Mouse (Mus musculus): Measurements from ENCODE around the gene Olfr1023.

Olfr1023 gene

DNA sequence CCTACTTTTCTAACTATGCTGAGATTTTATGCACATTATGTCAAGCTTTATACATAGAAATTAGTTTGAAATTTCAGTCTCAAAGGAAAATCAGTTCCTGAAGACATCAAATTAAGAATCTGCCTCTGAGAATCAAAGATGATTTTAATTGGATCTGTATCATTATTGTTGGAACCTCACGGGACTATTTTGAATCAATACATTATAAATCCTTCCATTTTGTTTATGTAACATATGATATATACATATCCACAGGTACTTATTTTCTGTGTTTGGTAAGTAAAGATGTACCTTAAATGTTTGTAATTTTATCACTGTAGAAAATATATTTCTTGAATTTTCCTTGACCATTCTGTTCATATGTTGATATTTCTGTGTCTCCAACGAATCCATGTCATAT lies at the start of gene Olfr1023:
Olfr1023 (plus strand) TSS at position 301 of the 400 bp plus-strand sequence.
- no peak for DNase-seq (ENCODE audit: low read depth in 2 of 2, low spot score in 2 of 2)

DNA sequence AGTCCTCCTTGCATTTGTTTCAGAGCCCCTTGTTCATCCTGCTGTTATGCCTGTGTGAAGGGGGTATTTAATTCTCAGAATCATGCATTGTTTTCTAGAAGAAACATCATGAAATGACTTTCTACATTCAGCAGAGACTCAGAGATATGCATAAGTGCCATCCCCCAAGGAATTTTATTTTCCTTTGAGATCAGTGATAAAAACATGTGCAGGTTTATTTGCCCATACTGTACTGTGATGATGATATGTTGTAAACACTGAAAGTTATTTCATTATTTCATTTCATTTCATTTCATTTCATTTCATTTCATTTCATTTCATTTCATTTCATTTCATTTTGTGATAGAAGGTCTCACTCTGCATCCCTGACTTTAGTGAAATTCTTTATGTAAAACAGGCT lies 40.1 kb upstream of the Olfr1023 start, which contains the start of gene Olfr1019:
Olfr1019 (minus strand) TSS at position 101 of the 400 bp plus-strand sequence.
- DNase-seq (ENCODE audit: low read depth in 2 of 2, low spot score in 2 of 2): no peak

DNA sequence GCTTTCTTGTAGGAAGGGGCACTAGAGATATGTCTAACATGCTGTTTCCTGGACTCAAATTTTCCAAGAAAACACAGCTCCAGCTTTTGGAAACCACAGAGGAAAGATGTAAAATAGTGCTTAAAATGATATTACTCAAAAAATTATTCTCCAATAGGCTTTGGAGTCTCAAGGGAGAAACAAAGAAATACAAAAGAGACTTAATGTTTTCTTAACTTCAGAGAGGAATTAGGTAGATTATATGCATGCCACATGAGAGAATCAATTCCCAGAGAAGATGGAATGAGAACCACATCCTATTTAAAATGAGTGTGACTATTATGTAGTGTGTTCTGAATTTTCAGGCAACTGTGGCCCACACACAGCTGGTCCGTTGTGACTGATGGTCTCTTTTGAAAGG lies 38.7 kb upstream of the Olfr1023 start, which contains the start of gene Olfr1020:
Olfr1020 (plus strand) TSS at position 301 of the 400 bp plus-strand sequence.
- DNase-seq (ENCODE audit: low read depth in 2 of 2, low spot score in 2 of 2): no peak

DNA sequence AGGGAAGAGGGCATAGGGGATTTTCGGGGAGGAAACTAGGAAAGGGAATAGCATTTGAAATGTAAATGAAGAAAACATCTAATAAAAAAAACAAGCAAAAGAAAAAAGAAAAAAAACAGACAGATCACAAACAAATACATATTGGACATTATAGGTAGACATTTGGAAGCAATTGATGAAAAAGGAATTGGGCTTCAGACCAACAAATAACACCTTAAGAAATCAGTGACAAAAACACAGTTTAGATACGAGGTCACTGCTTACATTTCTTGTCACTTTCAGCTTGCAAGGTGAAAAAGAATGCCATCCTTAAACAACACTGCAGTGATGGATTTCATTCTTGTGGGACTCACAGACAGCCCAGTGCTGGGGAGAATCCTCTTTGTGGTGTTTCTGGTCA lies 17.1 kb upstream of the Olfr1023 start, which contains the start of gene Olfr1022:
Olfr1022 (plus strand) TSS at position 301 of the 400 bp plus-strand sequence.
- DNase-seq (ENCODE audit: low read depth in 2 of 2, low spot score in 2 of 2): no peak

DNA sequence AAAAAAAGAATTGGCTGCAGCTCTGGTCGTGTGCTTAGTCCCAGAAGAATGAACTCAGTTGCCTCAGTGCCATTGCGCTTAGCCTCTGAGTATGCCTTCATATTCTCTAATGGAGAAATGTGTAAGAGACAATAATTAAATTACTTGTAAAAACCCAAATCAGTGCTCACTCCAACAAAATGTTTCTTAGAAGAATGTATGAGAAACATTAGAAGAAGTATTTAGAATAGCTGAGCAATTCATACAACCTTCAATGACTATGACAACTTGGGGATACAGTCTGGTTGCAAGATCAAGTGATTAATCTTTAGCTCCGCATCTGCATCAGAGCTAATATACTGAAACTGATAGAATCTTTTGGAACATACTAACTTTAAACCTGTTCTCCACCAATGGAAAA lies 19.5 kb downstream of the Olfr1023 start, which contains the start of gene Olfr1024:
Olfr1024 (minus strand) TSS at position 101 of the 400 bp plus-strand sequence.
- no peak for DNase-seq (ENCODE audit: low read depth in 2 of 2, low spot score in 2 of 2)

DNA sequence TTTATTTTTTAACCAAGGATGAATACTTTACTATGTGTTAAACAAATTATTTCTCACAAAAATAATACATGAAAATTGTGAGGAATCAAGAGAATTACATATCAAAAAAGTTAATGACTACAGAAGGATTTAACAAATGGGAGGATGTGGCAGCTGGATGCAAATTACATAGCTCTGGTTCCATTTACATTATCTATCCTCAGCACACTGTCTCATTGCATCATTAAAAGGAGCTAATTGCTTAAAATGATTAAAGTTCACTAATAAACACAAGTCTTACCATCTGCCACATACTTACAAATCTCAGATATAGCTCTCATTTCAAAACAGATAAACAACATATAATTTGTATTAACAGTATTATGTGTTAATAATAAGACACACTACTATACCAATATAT lies 27.8 kb downstream of the Olfr1023 start:
- no peak for DNase-seq (ENCODE audit: low read depth in 2 of 2, low spot score in 2 of 2)

DNA sequence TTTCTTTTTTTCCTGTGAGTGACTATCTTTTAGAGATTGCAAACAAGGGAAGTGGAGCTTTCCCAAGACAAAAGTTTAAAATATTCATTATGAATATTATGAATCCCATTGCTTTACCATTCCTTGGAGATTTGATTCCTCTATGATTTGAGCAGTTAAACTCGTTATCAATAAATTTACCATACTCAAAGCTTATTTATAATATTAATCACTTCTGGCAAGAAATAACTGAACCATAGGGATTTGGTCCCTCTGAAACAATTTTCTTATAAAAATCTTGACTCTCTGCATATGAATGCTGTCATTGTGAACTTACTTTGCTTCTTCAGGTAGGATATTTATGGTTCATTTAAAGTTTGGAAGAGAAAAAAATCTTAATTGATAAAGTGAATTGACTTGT lies 29.5 kb downstream of the Olfr1023 start, which contains the start of gene Olfr1025-ps1:
Olfr1025-ps1 (plus strand) TSS at position 301 of the 400 bp plus-strand sequence.
- DNase-seq (ENCODE audit: low read depth in 2 of 2, low spot score in 2 of 2): no peak

DNA sequence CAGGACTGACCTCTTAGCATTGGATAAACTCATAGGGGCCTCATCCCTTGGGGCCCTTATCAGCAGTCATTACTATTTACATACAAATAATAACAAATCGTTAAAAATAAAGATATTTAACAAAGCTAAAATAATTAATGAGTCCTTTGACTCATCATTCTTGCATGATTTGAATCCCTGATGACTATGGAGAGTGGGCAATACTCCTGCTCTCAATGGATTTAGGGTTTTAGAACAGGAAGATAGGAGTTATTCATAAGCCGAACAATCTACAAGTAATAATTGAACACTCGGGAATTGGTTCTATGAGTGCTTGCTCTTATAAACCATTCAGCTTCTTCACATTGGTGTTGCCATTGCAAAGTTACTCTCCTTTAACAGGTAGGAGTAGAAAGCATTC lies 35.8 kb downstream of the Olfr1023 start, which contains the start of gene Olfr1026:
Olfr1026 (plus strand) TSS at position 301 of the 400 bp plus-strand sequence.
- no peak for DNase-seq (ENCODE audit: low read depth in 2 of 2, low spot score in 2 of 2)

All from CD8-positive naive resting alpha-beta T cell, adult 2 months (primary cell).